18 mouse cellular contexts compared by ENCODE assay signal in genomic region chr3:115759659-115760058, GRCm38 (mm10). TPM values are rescaled to one million over a fixed set of nuclear protein-coding genes. Genes with fewer than 3 reads are reported as not detected.
DNase-seq lines count a peak whose midpoint lies in the region; ATAC-seq lines count a peak whose summit lies in the region.
"Had no signal": no experiment of that assay in that cellular context is flagged by ENCODE, and none has a peak within 500 bp of the region (broad histone marks: within the 10 kb centered on the region; RNA-seq: fewer than 3 reads in every experiment).

No protein-coding gene starts in this region.

- ATAC-seq in heart, embryonic 12.5 days (ENCODE audit: insufficient number of reproducible peaks, low FRiP score): no peak
- no peak for ATAC-seq in liver, embryonic 11.5 days (replicated peaks; ENCODE audit: low FRiP score)
- ATAC-seq: forebrain, embryonic 13.5 days; forebrain, embryonic 15.5 days had no signal

- peak; percentile 64 for DNase-seq in heart, adult 11 months
- DNase-seq in heart, adult 18-20 months: no peak
- DNase-seq in heart, postnatal 4 days: no peak
- peak; percentile 59 for DNase-seq in induced T-regulatory cell, adult 2 months (ENCODE audit: low read depth)
- DNase-seq in liver, embryonic 11.5 days (ENCODE audit: low spot score): no peak
- DNase-seq: adrenal gland, adult 2 months; adrenal gland, postnatal 10 days; adrenal gland, postnatal 25 days; cerebellum, adult 11-12 months; cerebellum, adult 2 months; cerebellum, adult 9-10 months; cerebellum, postnatal 10 days; cerebellum, postnatal 25 days had no signal

- H3K9ac ChIP-seq in heart, embryonic 12.5 days: no peak overlapping the region
- no peak overlapping the region for H3K9ac ChIP-seq in liver, embryonic 11.5 days (ENCODE audit: low read depth, low read length)
- H3K9ac ChIP-seq: embryonic facial prominence, embryonic 12.5 days; forebrain, embryonic 13.5 days; forebrain, embryonic 15.5 days had no signal

- no peaks in the 10 kb centered on the region for H3K27me3 ChIP-seq in heart, embryonic 12.5 days (replicated peaks)
- H3K27me3 ChIP-seq in liver, embryonic 11.5 days (replicated peaks; ENCODE audit: control insufficient read depth, insufficient read depth, low read length): no peaks in the 10 kb centered on the region
- H3K27me3 ChIP-seq: embryonic facial prominence, embryonic 12.5 days; forebrain, embryonic 13.5 days; forebrain, embryonic 15.5 days had no signal

- H3K36me3 ChIP-seq in heart, embryonic 12.5 days: no peaks in the 10 kb centered on the region
- no peaks in the 10 kb centered on the region for H3K36me3 ChIP-seq in liver, embryonic 11.5 days (ENCODE audit: control insufficient read depth, insufficient read depth, low read length)
- H3K36me3 ChIP-seq: embryonic facial prominence, embryonic 10.5 days; embryonic facial prominence, embryonic 12.5 days; forebrain, embryonic 15.5 days had no signal

- peak overlapping the region; percentile 93; the same call in 1 of the 2 replicates for H3K27ac ChIP-seq in heart, embryonic 12.5 days (ENCODE audit: poor library complexity, severe bottlenecking)
- H3K27ac ChIP-seq in liver, embryonic 11.5 days (ENCODE audit: low read depth, low read length): no peak overlapping the region
- H3K27ac ChIP-seq: embryonic facial prominence, embryonic 10.5 days; embryonic facial prominence, embryonic 12.5 days; forebrain, embryonic 13.5 days; forebrain, embryonic 15.5 days had no signal

- 0 out of 2 replicates have a peak, but pooled peaks cover 3% of the 10 kb centered on the region for H3K9me3 ChIP-seq in heart, embryonic 12.5 days (replicated peaks)
- no peaks in the 10 kb centered on the region for H3K9me3 ChIP-seq in liver, embryonic 11.5 days (ENCODE audit: control insufficient read depth, low read length)
- H3K9me3 ChIP-seq: embryonic facial prominence, embryonic 10.5 days; embryonic facial prominence, embryonic 12.5 days; forebrain, embryonic 13.5 days; forebrain, embryonic 15.5 days had no signal

- H3K4me3 ChIP-seq in heart, embryonic 12.5 days: no peak overlapping the region
- no peak overlapping the region for H3K4me3 ChIP-seq in liver, embryonic 11.5 days (ENCODE audit: low read depth, low read length)
- H3K4me3 ChIP-seq: embryonic facial prominence, embryonic 10.5 days; embryonic facial prominence, embryonic 12.5 days; forebrain, embryonic 13.5 days; forebrain, embryonic 15.5 days had no signal

- H3K4me2 ChIP-seq in heart, embryonic 12.5 days: no peak overlapping the region
- H3K4me2 ChIP-seq in liver, embryonic 11.5 days: no peak overlapping the region
- H3K4me2 ChIP-seq: embryonic facial prominence, embryonic 12.5 days; forebrain, embryonic 13.5 days; forebrain, embryonic 15.5 days had no signal

- peaks cover 30% of the 10 kb centered on the region for H3K4me1 ChIP-seq in heart, embryonic 12.5 days (replicated peaks)
- H3K4me1 ChIP-seq in liver, embryonic 11.5 days (replicated peaks; ENCODE audit: control insufficient read depth, insufficient read depth, low read length): peaks cover 11% of the 10 kb centered on the region
- H3K4me1 ChIP-seq: forebrain, embryonic 13.5 days; forebrain, embryonic 15.5 days had no signal

- WGBS in heart, embryonic 12.5 days: 92% methylated on average over 4 of the region's 4 CpGs
- 92% methylated on average over 4 of the region's 4 CpGs for WGBS in liver, embryonic 11.5 days

RNA-seq across cellular contexts. Expression of gene S1pr1, which starts 44.8 kb away (rescaled TPM):
- total RNA-seq in heart, adult 18-20 months (2021): 10 to 100 TPM; 66.2 to 69.4 TPM
- polyA plus RNA-seq in heart, embryonic 12.5 days (2016; fragmentation: Nextera tagmentation; extraction: Ambion mirVana): 86.0 and 87.5 TPM in 2 replicates
- 100 to 1,000 TPM; 103 to 111 TPM for total RNA-seq in heart, postnatal 4 days (2021)
- 17.8 and 18.7 TPM in 2 replicates for polyA plus RNA-seq in liver, embryonic 11.5 days (2014; fragmentation: Nextera tagmentation; extraction: Ambion mirVana)

Comparison
In these comparisons a context has a peak if more than half of its experiments do, and no peak if none do; other contexts are left out.
1. DNase-seq: peak in heart, adult 11 months (single experiment) and induced T-regulatory cell, adult 2 months (single experiment); none in heart, adult 18-20 months (0 of 2), heart, postnatal 4 days (single experiment) and liver, embryonic 11.5 days (single experiment).